Mouse (Mus musculus): Measurements from ENCODE around the gene Dnmt1. TPM values are rescaled to one million over a fixed set of nuclear protein-coding genes. Genes with fewer than 3 reads are reported as not detected.
A peak's percentile ranks its signal among the peaks of the same experiment; 100 is the strongest.
"Not testable (repeated sequence)": the region's sequence is repeated elsewhere in the genome, so short reads cannot be mapped to it uniquely, and the experiment has no call there.

Dnmt1 gene
- polyA plus RNA-seq (2015; fragmentation: Nextera tagmentation; extraction: Ambion mirVana) = 102 and 109 TPM in 2 replicates

GRCm38 (mm10) chr9:20959430-20959938 lies at the start of gene Dnmt1:
Gene Dnmt1, minus strand, starts transcription at chr9:20959888.
- Histone ChIP-seq H3K36me3 (peaks cover 17% of the 10 kb centered on the region), H3K4me3 (no peak within 1 kb of the TSS), H3K27me3 (no peaks in the 10 kb centered on the region), H3K27ac (no peak within 1 kb of the TSS), H3K9me3 (no peaks in the 10 kb centered on the region), H3K4me2 (no peak within 1 kb of the TSS), H3K4me1 (no peaks in the 10 kb centered on the region), H3K9ac (no peak within 1 kb of the TSS)
- WGBS = 87% methylated on average over 2 of the region's 2 CpGs
- ATAC-seq (ENCODE audit: insufficient number of reproducible peaks, insufficient read depth, low FRiP score, low TSS enrichment, low read depth) = no peak

- WGBS = 84% methylated on average over 7 of the region's 7 CpGs
- Histone ChIP-seq H3K4me2 (no peak overlapping the region), H3K4me1 (peaks cover 7% of the 10 kb centered on the region), H3K9ac (no peak overlapping the region), H3K4me3 (no peak overlapping the region), H3K9me3 (no peaks in the 10 kb centered on the region), H3K36me3 (peaks cover 50% of the 10 kb centered on the region), H3K27ac (no peak overlapping the region), H3K27me3 (no peaks in the 10 kb centered on the region)
- no peak for ATAC-seq (ENCODE audit: insufficient number of reproducible peaks, insufficient read depth, low FRiP score, low TSS enrichment, low read depth)
Observed at GRCm38 (mm10) chr9:21008007-21008406, 48.3 kb upstream of the Dnmt1 start.

DNA sequence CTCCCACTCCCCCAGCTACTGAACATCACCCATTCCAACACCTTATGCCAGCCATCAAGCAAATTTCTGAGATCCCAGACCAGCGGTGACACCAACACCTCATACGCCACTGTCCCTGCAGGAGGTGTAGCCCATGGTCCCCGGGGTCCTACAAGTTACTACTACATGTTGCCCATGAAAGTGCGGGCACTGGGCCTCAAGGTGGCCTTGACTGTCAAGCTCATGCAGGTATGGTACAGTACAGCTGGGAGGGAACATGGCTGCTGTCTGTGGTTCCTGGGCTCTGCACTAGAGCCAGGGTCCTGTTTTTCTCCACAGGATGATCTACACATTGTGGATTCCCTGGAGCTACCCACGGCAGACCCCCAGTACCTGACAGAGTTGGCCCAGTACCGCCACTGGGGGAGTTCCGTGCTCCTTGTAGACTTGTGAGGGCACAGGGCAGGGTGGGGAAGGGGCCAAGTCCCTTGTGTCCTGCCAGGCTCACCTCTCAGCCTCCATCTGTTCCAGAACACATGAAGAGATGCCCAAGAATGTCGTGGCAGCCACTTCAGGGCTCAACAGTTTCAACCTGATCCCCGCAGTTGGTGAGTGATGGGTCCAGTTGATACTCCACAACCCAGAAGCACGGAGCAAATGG lies 47.7 kb upstream of the Dnmt1 start:
- H3K9ac ChIP-seq = no peak overlapping the region
- H3K27me3 ChIP-seq = no peaks in the 10 kb centered on the region
- H3K27ac ChIP-seq = no peak overlapping the region
- ATAC-seq (ENCODE audit: insufficient number of reproducible peaks, insufficient read depth, low FRiP score, low TSS enrichment, low read depth) = no peak
- 94% methylated on average over 10 of the region's 10 CpGs for WGBS
- peaks cover 50% of the 10 kb centered on the region for H3K36me3 ChIP-seq
- no peak overlapping the region for H3K4me2 ChIP-seq
- peaks cover 7% of the 10 kb centered on the region for H3K4me1 ChIP-seq
- H3K9me3 ChIP-seq = no peaks in the 10 kb centered on the region
- H3K4me3 ChIP-seq = no peak overlapping the region

- Histone ChIP-seq H3K27me3 (no peaks in the 10 kb centered on the region), H3K27ac (peak within 1 kb of the TSS; percentile 79), H3K9ac (peak within 1 kb of the TSS; percentile 90), H3K4me2 (peak within 1 kb of the TSS; percentile 81), H3K4me3 (peak within 1 kb of the TSS; percentile 85), H3K4me1 (peaks cover 7% of the 10 kb centered on the region), H3K9me3 (no peaks in the 10 kb centered on the region), H3K36me3 (peaks cover 32% of the 10 kb centered on the region)
- peak; percentile 77 for ATAC-seq (ENCODE audit: insufficient number of reproducible peaks, insufficient read depth, low FRiP score, low TSS enrichment, low read depth)
- WGBS = under 1% methylated on average over 72 of the region's 72 CpGs
Observed at GRCm38 (mm10) chr9:21002627-21003551, 43.2 kb upstream of the Dnmt1 start, which contains the start of gene Mrpl4. Gene Mrpl4, plus strand, starts transcription at chr9:21002738.

GRCm38 (mm10) chr9:21002270-21002626 lies 42.6 kb upstream of the Dnmt1 start:
- no peaks in the 10 kb centered on the region for H3K27me3 ChIP-seq
- peaks cover 25% of the 10 kb centered on the region for H3K36me3 ChIP-seq
- WGBS = 13% methylated on average over 7 of the region's 7 CpGs
- H3K4me3 ChIP-seq = peak overlapping the region; percentile 85
- H3K9ac ChIP-seq = peak overlapping the region; percentile 90
- H3K4me2 ChIP-seq = peak overlapping the region; percentile 81
- no peaks in the 10 kb centered on the region for H3K9me3 ChIP-seq
- ATAC-seq (ENCODE audit: insufficient number of reproducible peaks, insufficient read depth, low FRiP score, low TSS enrichment, low read depth) = peak; percentile 34; the same call in 1 of the 2 replicates
- H3K4me1 ChIP-seq = peaks cover 7% of the 10 kb centered on the region
- peak overlapping the region; percentile 79; the same call in 1 of the 2 replicates for H3K27ac ChIP-seq

DNA sequence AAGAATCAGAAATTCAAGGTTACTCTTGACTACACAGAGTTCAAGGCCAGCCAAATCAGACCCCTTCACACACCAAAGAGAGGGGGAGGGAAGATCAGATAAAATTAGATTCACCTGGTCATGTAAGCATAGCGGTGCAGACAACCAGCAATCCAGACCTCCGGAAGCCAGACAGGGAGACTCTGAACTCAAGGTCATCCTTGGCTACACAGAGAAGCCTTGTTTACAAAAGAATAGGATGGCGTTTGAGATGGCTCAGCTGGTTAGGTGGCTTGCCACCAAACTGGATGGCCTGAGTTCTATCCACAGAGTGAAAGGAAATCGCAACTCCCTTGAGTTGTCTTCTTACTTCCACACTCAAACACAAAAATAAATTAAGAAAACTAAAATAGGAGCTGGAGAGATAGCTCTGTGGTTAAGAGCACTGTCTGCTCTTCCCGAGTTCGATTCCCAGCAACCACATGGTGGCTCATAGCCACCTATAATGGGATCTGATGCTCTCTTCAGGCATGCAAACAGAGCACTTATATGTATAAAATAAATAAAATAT lies 42.0 kb upstream of the Dnmt1 start:
- H3K4me1 ChIP-seq = peaks cover 7% of the 10 kb centered on the region
- no peaks in the 10 kb centered on the region for H3K9me3 ChIP-seq
- no peak overlapping the region for H3K27ac ChIP-seq
- no peaks in the 10 kb centered on the region for H3K27me3 ChIP-seq
- no peak for ATAC-seq (ENCODE audit: insufficient number of reproducible peaks, insufficient read depth, low FRiP score, low TSS enrichment, low read depth)
- peaks cover 20% of the 10 kb centered on the region for H3K36me3 ChIP-seq
- WGBS = 59% methylated on average over 6 of the region's 6 CpGs
- no peak overlapping the region for H3K9ac ChIP-seq
- H3K4me3 ChIP-seq = no peak overlapping the region
- no peak overlapping the region for H3K4me2 ChIP-seq

DNA sequence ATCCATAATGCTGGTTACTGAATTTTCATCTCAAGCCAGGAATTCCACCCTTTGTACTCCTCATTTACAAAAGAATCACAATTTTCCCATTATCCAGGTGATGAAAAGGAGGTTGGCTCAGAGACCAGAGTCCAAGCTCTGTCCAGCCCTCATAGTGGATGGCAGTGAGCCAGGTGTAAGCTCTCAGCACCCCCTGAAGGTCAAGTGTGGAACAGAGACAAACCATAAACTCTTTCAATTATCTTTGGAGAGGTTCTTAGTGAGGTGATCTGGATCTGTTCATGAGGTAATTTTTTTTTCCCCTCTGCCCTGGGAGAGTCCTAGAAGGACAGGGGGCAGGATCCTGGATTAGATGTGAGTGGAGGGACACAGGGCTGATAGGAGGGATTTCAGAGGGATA lies 41.1 kb upstream of the Dnmt1 start:
- no peak for ATAC-seq (ENCODE audit: insufficient number of reproducible peaks, insufficient read depth, low FRiP score, low TSS enrichment, low read depth)
- no peak overlapping the region for H3K4me2 ChIP-seq
- no peaks in the 10 kb centered on the region for H3K27me3 ChIP-seq
- no peaks in the 10 kb centered on the region for H3K9me3 ChIP-seq
- H3K27ac ChIP-seq = no peak overlapping the region
- no peak overlapping the region for H3K4me3 ChIP-seq
- H3K9ac ChIP-seq = no peak overlapping the region; the same call in 1 of the 2 replicates
- peaks cover 12% of the 10 kb centered on the region for H3K36me3 ChIP-seq
- peaks cover 7% of the 10 kb centered on the region for H3K4me1 ChIP-seq

- not testable (repeated sequence) for H3K4me3 ChIP-seq; H3K9ac ChIP-seq; H3K4me1 ChIP-seq; H3K9me3 ChIP-seq; H3K4me2 ChIP-seq; H3K36me3 ChIP-seq; ATAC-seq (ENCODE audit: insufficient number of reproducible peaks, insufficient read depth, low FRiP score, low TSS enrichment, low read depth); H3K27ac ChIP-seq; H3K27me3 ChIP-seq
- 75% methylated on average over 1 of the region's 1 CpGs for WGBS
Observed at GRCm38 (mm10) chr9:20998337-20998736, 38.6 kb upstream of the Dnmt1 start.

- Histone ChIP-seq H3K4me3 (no peak overlapping the region), H3K36me3 (no peaks in the 10 kb centered on the region), H3K27me3 (no peaks in the 10 kb centered on the region), H3K4me2 (no peak overlapping the region), H3K27ac (no peak overlapping the region), H3K9ac (no peak overlapping the region), H3K4me1 (no peaks in the 10 kb centered on the region), H3K9me3 (no peaks in the 10 kb centered on the region)
- WGBS = 84% methylated on average over 8 of the region's 8 CpGs
- ATAC-seq (ENCODE audit: insufficient number of reproducible peaks, insufficient read depth, low FRiP score, low TSS enrichment, low read depth) = no peak
Observed at GRCm38 (mm10) chr9:20997065-20997464, 37.4 kb upstream of the Dnmt1 start.

DNA sequence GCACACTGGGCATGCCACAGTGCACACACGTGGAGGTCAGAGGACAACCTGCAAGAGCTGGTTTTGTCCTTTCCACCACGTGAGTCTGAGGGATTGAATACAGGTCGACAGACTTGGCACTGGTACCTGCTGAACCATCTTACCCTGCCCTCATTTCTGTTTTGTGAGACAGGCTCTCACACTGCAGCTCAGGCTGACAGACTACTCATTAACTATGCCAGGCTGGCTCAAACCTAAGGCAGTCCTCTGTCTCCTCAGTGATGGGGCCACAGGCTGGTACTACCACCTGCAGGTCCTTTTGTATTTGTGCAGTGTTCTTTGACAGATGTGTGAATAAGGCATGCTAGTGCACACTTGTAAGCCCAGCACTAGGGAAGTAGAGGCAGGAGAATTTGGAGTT lies 35.4 kb upstream of the Dnmt1 start:
- peaks cover 12% of the 10 kb centered on the region for H3K4me1 ChIP-seq
- no peak overlapping the region for H3K27ac ChIP-seq
- no peak overlapping the region for H3K9ac ChIP-seq
- no peaks in the 10 kb centered on the region for H3K9me3 ChIP-seq
- H3K27me3 ChIP-seq = no peaks in the 10 kb centered on the region
- H3K4me2 ChIP-seq = no peak overlapping the region
- H3K4me3 ChIP-seq = no peak overlapping the region
- no peaks in the 10 kb centered on the region for H3K36me3 ChIP-seq
- no peak for ATAC-seq (ENCODE audit: insufficient number of reproducible peaks, insufficient read depth, low FRiP score, low TSS enrichment, low read depth)
- WGBS = 81% methylated on average over 3 of the region's 3 CpGs

- 40% methylated on average over 5 of the region's 5 CpGs for WGBS
- H3K9me3 ChIP-seq = no peaks in the 10 kb centered on the region
- ATAC-seq (ENCODE audit: insufficient number of reproducible peaks, insufficient read depth, low FRiP score, low TSS enrichment, low read depth) = no peak
- no peak overlapping the region for H3K9ac ChIP-seq
- no peak overlapping the region for H3K4me3 ChIP-seq
- H3K36me3 ChIP-seq = no peaks in the 10 kb centered on the region
- H3K27ac ChIP-seq = no peak overlapping the region
- H3K4me2 ChIP-seq = no peak overlapping the region
- H3K4me1 ChIP-seq = peaks cover 12% of the 10 kb centered on the region
- no peaks in the 10 kb centered on the region for H3K27me3 ChIP-seq
Observed at GRCm38 (mm10) chr9:20993165-20993898, 33.6 kb upstream of the Dnmt1 start.

Measured in embryonic facial prominence, embryonic 13.5 days (tissue).